Mouse (Mus musculus) liver, embryonic 14.5 days (tissue): ENCODE measurements around the gene Erg.

Experiments
- CTCF ChIP-seq: IDR thresholded peaks from 2 replicates; pipeline ENCODE4 v1.5.1; 2016; ENCODE audit warnings: antibody characterized with exemption, low read depth, control low read depth
- EP300 ChIP-seq: IDR thresholded peaks from 2 replicates; pipeline ENCODE4 v1.6.1; 2016; ENCODE audit warnings: antibody characterized with exemption, low read depth

DNA sequence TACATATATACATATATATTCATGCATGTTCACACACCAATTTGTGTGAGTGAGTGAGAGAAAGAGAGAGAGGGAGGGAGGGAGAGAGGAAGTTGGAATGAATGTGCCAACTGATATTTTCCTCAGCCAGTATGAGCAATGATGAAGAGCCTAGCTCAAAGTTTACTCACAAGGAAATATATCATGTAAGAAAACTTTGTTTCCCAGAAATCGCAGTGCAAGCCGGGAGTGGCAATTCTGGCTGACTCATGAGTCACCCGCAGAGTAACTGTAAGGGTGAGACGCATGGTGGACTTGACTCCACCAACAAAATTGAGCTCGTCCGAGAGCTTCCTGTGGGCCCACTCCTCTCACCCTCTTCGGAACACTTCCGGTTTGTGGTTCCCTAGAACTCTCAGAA lies 149.8 kb downstream of the Erg start:
- TF ChIP-seq CTCF (no peak), EP300 (no peak)
